Mouse (Mus musculus) G1E (cell line): ENCODE data around the gene Ralgps1.

ENCODE experiments used
- CTCF ChIP-seq: IDR thresholded peaks from 2 replicates; pipeline ENCODE4 v1.5.1; 2012; ENCODE audit warnings: low read depth, low read length, inconsistent platforms, mixed read lengths
- GATA1 ChIP-seq: IDR thresholded peaks from 2 replicates; pipeline ENCODE4 v1.6.1; 2012; ENCODE audit warnings: borderline replicate concordance, low read length, inconsistent platforms, mixed read lengths

GRCm38 (mm10) chr2:33309426-33309825 lies 61.9 kb downstream of the Ralgps1 start:
- no peak for TF ChIP-seq CTCF
- TF ChIP-seq GATA1: no peak
